Mouse (Mus musculus) embryo, embryonic 10.5 days (tissue): Measurements from ENCODE around the gene Prdx6.
"Not testable (repeated sequence)": the region's sequence is repeated elsewhere in the genome, so short reads cannot be mapped to it uniquely, and the experiment has no call there.

Source experiments
- DNase-seq: peaks from one replicate; pipeline ENCODE4 v3.0.0-alpha.2; 2015; ENCODE audit warnings: low spot score

Prdx6 gene

GRCm38 (mm10) chr1:161251417-161252265 is 622 bp upstream of the Prdx6 start:
- peak; percentile 29 for DNase-seq

DNA sequence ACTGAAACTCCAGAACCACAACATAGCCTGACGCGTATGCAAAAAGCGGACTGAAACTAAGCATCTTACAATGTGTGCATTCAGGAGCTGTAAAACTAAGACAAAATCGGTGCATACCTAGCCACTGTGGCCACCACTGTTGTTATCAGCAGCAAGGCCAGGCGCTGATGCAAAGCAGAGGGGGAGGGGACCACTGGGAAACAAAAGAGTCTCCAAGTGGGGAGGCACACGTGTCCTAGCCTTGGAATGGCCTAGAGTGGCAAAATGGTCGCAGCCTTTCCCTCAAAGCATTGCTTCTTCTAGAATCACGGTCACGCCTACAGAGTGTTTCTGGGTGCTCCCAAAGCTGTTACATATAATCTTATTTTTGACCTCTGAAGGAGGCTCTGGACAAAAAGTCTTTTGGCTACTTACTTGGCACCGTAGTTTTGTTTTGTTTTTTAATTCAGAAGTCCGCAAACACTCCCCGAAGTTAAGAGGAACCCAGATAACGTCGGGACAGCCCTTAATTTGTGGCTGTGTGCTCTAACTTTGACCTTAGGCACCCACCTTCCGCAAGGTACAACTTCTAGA is 902 bp downstream of the Prdx6 start:
- DNase-seq: peak; percentile 88

GRCm38 (mm10) chr1:161249442-161249841 is 1.6 kb downstream of the Prdx6 start:
- peak; percentile 23 for DNase-seq

DNA sequence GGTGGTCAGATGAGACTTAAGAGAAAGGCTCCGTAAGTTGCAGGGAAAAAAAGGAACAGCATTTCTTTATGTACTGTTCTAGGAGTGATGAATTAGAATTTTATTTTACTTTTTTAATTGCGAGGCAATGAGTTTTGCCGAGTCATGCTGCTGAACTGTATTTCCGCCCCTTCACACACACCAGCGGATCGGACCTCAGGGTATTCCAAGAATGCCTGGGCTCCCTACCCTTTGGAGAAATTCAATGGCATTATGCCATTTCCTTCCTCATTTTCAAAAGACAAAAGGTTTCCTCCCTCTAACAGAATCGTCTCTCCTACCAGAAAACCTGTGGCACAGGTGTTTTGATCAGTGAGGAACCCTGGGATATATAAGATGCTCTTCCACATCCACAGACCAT is 2.3 kb downstream of the Prdx6 start:
- DNase-seq: peak; percentile 12

GRCm38 (mm10) chr1:161247643-161248580 is 3.1 kb downstream of the Prdx6 start:
- peak; percentile 8 for DNase-seq

DNA sequence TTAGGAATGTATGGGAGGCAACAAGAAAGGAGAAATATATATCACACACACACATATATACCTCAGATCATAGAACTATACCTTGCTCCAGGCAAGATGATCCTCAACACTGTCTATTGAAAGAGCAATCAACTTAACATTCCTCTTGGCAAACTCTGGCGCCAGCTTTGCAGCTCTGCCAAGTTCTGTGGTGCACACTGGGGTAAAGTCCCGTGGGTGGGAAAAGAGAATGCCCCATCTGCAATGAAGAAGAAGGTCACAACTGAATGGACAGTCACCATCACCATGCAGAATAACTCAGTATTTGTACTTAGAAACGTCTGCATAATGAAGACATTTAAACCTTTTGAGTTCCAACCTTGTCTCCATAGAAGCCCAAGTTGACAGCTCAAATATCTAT is 3.8 kb downstream of the Prdx6 start:
- DNase-seq: no peak

- no peak for DNase-seq
These were observed 13.3 kb downstream of the Prdx6 start for GRCm38 (mm10) chr1:161237750-161238149.

DNA sequence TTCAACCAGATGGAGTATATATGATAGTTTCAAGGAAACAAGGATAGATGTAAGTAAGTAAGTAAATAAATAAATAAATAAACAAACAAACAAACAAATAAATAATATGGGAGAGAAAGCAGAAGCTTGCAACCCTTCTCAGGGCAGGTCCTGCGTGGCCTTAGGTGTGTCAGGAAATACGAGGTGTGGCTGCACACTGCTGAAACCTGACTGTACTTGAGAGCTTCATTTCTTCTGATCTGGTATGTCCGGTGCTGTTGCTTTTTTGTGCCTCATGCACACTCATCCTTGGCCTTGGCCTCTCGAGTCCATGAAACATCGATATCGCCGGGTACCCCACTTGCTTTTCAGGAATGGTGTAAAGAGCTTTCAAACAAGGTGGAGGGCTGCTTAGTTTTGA is 13.7 kb downstream of the Prdx6 start:
- DNase-seq: no peak

GRCm38 (mm10) chr1:161233226-161233839 is 17.7 kb downstream of the Prdx6 start:
- DNase-seq: no peak

GRCm38 (mm10) chr1:161232181-161232580 is 18.8 kb downstream of the Prdx6 start:
- DNase-seq: no peak

GRCm38 (mm10) chr1:161224837-161225236 is 26.2 kb downstream of the Prdx6 start:
- no peak for DNase-seq

DNA sequence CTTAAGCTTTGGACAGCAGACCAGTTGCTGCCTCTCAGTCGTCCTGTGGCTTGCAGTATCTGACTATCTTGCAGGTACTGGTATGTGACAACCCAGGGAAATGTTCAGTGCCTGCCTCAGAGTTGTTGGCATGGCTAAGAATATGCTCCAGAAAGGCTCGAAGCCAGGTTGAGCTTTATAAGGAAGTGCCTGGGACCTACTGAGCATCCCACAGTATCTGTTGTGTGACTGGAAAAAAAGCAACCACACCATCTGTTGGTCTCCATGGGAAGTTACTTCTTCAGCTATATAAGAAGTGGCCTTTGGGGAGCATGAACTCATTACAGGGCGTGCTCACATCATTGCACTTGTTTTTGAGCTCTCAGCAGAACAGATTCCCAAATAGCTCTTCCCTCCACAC is 31.2 kb downstream of the Prdx6 start:
- DNase-seq: no peak

DNA sequence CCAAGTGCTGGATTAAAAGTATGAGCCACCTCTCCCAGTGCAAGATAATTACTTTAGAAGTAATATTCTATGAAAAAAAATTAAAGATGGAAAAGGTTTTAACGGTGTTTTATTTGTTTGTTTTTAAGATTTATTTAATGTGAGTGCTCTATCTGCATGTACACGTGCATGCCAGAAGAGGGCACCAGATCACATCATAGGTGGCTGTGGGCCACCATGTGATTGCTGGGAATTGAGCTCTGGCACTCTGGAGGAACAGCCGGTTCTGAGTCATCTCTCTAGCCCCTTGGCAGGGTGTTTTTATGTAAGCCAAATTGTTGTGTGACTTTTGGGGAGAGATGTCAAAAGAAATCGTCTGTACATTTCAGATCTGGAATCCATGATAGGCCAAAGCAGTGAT is 36.6 kb downstream of the Prdx6 start:
- peak; percentile 21 for DNase-seq

DNA sequence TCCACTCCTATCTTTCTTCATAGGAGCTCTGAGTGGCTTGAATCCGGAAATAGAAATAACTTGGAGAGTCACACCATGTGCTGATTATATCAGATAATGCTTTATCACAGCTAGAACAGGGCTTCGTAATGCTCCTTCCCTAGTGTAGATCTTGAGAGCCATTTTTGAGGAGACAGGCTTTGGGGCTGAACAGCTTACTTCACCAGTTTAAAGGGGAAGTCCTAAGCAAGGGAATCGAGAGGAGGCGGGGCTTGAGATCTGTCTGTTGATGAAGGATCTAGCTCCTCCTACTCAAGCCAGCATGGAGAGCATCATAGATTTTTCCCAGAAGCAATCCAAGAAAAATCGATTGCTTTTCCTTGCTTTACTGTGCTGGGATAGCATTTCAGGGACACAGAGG is 51.2 kb downstream of the Prdx6 start:
- no peak for DNase-seq

- DNase-seq: not testable (repeated sequence)
These were observed 54.7 kb downstream of the Prdx6 start for GRCm38 (mm10) chr1:161196364-161196763.

DNA sequence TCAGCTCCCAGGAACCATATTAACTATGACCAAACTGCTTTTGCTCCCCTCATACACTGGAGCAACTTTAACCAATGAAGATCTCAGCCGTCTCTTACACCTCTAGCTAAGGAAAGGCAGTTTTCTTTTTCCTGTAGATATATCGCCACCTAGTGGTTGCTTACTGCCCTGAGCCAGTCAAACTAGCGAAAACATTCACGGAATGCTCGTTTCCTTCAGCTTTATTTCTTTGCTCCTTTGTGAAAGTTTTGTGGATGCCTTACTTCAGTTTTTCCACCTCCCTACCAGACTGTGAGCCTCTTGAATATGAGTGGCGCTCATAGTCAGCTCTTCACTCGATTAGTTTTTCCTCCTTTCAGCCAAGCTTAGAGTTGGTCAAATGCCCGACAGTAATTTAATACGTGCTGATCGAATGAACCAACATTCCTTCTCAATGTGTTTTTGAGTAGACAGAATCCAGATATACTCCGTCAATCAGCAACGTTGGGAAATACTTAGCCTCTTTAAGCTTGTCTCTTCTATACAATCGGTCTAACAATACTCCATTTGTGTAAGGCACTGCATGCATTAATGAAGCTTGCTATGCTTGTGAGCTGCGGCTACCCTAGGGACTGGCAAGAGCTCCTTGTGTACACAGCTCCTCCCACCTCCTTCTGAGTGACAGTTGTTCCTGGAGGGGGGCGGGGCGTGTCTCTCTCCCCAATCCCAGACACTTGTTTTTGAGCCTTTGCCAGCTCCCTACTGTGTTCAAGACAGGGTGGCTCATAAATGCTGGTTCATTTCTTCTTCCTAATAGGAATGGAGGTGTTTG is 55.3 kb downstream of the Prdx6 start:
- DNase-seq: peak; percentile 95

GRCm38 (mm10) chr1:161190253-161190910 is 60.6 kb downstream of the Prdx6 start:
- DNase-seq: no peak
